Mouse (Mus musculus): ENCODE data around the gene Rhoj.
"Not testable (repeated sequence)": the region's sequence is repeated elsewhere in the genome, so short reads cannot be mapped to it uniquely, and the experiment has no call there.

The Rhoj gene

DNA sequence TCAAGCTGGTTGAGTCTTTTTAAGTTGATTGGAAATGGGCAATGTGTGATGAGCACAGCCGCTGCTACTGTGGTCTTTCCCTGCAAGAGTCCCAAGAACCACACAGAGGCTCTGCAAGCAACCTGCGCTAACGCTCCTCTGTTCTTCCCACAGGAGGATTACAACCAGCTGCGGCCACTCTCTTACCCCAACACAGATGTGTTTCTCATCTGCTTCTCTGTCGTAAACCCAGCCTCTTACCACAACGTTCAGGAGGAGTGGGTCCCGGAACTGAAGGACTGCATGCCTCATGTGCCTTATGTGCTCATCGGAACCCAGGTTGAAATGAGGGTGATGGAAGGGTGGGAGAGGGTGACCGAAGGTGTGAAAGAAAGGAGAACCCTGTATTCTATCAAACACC lies 83.4 kb downstream of the Rhoj start:
- no peak for DNase-seq (ENCODE audit: low spot score in 2 of 2)

- DNase-seq (ENCODE audit: low spot score in 2 of 2) = no peak
These were observed 86.1 kb downstream of the Rhoj start for GRCm38 (mm10) chr12:75394011-75394773.

GRCm38 (mm10) chr12:75396616-75397015 lies 88.5 kb downstream of the Rhoj start:
- DNase-seq (ENCODE audit: low spot score in 2 of 2) = no peak

DNA sequence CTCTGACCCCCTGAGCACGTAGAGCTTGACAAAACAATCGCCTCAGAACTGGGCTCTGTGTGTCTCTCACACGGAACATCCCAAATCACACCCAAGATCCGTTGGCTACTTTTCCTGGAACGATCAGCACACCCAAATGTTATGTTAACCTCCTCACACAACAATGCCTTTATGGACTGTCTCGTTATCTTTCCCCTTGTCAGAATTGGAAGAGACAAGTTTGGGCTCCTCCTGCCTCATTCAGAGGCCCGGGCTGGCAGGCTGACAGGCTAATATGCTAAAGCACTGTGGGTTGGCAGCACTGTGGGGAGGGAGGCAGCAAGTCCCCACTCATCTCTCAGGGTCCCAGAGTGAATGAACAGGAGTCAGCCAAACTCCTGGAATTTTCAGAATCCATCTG lies 89.0 kb downstream of the Rhoj start:
- no peak for DNase-seq (ENCODE audit: low spot score in 2 of 2)

- DNase-seq (ENCODE audit: low spot score in 2 of 2) = no peak
These were observed 104.8 kb downstream of the Rhoj start for GRCm38 (mm10) chr12:75412964-75413363.

DNA sequence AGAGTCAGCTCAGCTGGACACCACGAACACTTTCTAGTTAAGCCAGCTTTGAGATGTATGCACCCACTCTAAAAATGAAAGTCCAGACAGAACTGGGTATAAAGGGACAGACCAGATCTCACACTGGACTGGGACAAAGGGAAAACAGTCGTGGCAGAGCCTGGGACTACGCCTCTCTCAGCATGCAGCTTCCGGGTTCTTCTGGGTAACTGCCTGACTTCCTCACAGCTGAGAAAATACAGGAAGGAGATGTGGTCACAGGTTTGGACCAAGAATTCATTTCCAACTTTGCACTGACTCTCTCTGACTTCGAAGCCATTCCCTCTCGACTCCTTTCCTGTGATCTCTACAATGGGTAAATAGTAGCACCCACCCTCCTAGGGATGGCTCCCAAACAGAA lies 106.9 kb downstream of the Rhoj start:
- DNase-seq (ENCODE audit: low spot score in 2 of 2) = no peak

GRCm38 (mm10) chr12:75416681-75417080 lies 108.6 kb downstream of the Rhoj start, which contains the start of gene Gphb5:
Gphb5 (minus strand) TSS chr12:75416781.
- no peak for DNase-seq (ENCODE audit: low spot score in 2 of 2)

GRCm38 (mm10) chr12:75424359-75424758 lies 116.2 kb downstream of the Rhoj start:
- DNase-seq (ENCODE audit: low spot score in 2 of 2) = no peak

DNA sequence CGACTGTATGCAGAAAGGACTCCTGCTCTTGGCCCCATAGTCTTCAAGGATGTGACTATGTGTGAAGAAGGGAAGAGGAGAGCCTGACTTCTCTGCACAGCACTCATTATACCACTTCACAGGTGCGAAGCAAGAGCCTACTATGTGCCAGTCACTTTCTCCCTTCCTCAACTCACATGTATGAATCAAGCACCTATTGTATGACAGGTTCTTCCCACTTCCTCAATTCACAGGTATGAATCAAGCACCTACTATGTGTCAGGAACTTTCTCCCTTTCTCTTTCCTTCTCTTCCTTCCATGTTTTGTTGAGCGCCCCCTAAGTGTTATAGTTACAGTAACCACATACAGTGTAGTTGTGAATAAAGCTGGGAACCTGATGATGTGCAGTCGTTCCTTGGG lies 116.7 kb downstream of the Rhoj start:
- DNase-seq (ENCODE audit: low spot score in 2 of 2) = no peak

GRCm38 (mm10) chr12:75425882-75426281 lies 117.8 kb downstream of the Rhoj start:
- DNase-seq (ENCODE audit: low spot score in 2 of 2) = no peak

DNA sequence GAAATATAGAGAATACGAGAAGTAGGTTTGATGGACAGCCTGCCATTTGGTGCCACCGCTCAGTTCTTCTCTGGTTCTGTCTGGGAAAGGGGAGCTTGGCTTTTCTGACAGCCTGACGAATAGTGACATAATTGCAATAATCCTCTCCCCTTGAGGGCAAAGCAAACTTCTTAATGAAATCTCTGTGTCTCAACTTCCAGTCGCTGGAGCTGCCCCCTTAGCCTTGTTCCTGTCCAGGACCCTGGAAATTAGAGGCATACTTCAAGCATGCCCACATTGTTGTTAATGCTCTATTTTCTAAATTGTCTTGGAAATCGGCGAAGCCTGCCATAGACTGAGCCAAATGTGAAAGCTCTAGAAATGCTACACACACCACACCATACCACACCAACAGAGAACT lies 120.6 kb downstream of the Rhoj start:
- DNase-seq (ENCODE audit: low spot score in 2 of 2) = no peak

DNA sequence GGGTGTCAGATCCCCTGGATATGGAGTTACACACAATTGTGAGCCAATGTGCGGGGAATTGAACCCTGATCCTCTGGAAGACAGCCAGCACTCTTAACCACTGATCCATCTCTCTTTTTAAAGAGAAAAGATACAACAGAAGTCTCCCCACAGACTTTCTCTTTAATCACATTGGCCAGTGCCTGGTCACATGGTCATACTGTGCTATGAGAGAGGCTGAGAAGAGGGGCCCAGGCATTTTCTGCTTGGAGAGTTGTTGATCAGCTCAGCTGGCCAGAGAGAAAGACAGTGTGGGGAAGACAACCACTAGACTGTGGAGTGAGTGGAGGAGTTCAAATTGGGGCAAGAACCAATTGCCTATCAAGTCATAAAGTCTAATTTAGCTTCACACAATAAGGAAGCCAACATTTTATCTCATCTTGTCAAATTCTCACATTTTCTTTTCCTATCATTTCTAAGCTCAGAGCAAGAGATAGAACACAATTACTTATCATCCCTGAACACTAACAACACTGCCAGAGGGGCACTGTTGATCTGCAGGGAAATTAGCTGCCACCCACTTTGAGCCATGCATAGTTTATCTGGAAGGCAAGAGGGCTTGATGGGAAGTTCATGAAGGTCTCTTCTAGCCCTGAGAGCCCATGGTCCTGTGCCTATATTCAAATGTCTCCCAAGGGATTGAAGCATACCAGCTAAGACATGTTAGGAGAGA lies 121.7 kb downstream of the Rhoj start:
- DNase-seq (ENCODE audit: low spot score in 2 of 2) = no peak

- DNase-seq (ENCODE audit: low spot score in 2 of 2) = not testable (repeated sequence)
These were observed 124.3 kb downstream of the Rhoj start for GRCm38 (mm10) chr12:75432400-75432799.

DNA sequence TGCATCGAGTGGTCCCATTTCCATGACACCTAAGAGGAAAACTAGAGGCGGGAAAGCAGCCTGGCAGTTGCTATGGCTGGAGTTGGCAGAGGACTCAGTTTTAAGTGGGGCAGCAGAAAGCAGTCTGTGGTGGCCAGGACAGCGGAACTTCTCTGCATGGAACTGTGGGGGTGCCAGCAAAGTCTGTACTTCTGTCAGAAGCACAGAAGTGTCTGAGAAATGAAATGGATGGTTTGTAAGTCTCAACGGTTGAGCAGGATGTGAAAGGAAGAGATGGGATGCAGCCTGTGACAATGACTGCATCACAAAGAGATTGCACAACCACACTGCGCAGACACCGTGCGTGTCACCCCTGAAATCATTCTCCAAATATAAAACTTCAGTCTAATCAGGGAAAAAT lies 138.1 kb downstream of the Rhoj start:
- DNase-seq (ENCODE audit: low spot score in 2 of 2) = no peak

DNA sequence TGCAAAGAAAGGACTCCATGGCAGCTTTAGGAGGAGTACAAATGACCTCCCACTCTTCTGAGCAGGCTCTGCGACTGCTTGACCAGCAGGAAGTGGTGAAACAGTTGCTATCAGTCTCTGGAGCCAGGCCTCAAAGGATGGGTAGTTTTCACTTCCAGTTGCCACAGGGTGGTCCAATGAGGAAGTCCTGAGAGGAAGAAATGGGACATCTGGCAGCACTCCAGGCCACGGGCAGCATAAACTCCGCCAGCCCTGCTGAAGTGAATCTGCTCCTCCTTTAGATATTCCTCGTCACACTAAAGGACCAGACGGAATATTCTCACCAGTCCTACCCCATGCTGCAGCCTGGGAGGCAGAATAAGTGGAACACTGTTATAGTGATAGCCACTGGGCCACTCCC lies 140.8 kb downstream of the Rhoj start:
- peak in 1 of 2 experiments; percentile 37 for DNase-seq (ENCODE audit: low spot score in 2 of 2)

- DNase-seq (ENCODE audit: low spot score in 2 of 2) = no peak
These were observed 141.4 kb downstream of the Rhoj start for GRCm38 (mm10) chr12:75449475-75449966.

DNA sequence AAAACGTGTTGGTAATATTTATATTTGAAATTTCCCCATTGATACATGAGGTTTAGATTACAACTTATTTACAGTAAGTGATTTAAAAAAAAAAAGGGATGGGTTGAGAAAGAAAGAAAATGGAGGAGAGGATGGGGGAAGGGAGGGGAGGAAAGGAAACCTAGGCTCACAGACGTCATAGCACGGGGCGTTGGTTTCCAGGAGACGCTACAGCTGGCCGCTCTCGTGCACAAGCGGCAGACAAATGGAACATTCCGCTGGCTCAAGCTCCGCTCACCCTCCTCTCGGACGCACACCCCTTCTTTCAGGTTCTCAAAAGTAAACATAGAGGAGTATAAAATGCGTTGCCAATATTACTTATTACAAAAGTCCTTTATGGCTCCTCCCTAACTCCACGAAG lies 141.9 kb downstream of the Rhoj start:
- no peak for DNase-seq (ENCODE audit: low spot score in 2 of 2)

DNA sequence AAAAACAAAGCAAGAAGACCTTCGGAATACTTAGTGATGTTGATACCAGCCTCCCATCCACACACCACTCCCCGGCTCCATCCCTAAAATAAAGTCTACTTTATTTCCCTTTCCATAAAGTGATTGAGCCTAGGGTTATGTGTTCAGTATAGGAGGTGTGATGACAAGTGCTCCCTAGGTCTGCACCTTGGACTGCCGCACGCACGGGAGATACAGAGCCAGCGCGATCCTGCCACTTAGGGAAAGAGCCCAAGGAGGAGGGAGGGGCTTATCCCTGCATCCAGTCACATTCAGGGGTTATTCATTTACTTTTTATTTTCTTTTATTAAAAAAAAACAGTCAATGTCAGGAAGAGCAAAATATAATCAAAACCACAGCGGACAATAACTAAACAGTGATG lies 142.5 kb downstream of the Rhoj start:
- no peak for DNase-seq (ENCODE audit: low spot score in 2 of 2)
